Mouse (Mus musculus): ENCODE measurements around the gene Eif2b4. TPM values are rescaled to one million over a fixed set of nuclear protein-coding genes. Genes with fewer than 3 reads are reported as not detected.
A peak's percentile ranks its signal among the peaks of the same experiment; 100 is the strongest.

The Eif2b4 gene
- polyA plus RNA-seq (2016; fragmentation: Nextera tagmentation; extraction: Ambion mirVana) = 71.7 and 80.3 TPM in 2 replicates

- Histone ChIP-seq H3K4me2 (replicated peaks) (peak within 1 kb of the TSS; percentile 82), H3K36me3 (peaks cover 66% of the 10 kb centered on the region), H3K4me1 (peaks cover 20% of the 10 kb centered on the region), H3K9ac (peak within 1 kb of the TSS; percentile 92), H3K4me3 (peak within 1 kb of the TSS; percentile 83), H3K27ac (peak within 1 kb of the TSS; percentile 54; the same call in 1 of the 2 replicates), H3K27me3 (replicated peaks) (no peaks in the 10 kb centered on the region), H3K9me3 (no peaks in the 10 kb centered on the region)
- 0% methylated on average over 48 of the region's 48 CpGs for WGBS
- ATAC-seq (ENCODE audit: low FRiP score, low read depth) = peak; percentile 94
Measured at GRCm38 (mm10) chr5:31192939-31193630, at the start of gene Eif2b4, which contains the start of gene Snx17. Eif2b4 (minus strand) TSS chr5:31193430. Snx17 (plus strand) TSS chr5:31193227.

DNA sequence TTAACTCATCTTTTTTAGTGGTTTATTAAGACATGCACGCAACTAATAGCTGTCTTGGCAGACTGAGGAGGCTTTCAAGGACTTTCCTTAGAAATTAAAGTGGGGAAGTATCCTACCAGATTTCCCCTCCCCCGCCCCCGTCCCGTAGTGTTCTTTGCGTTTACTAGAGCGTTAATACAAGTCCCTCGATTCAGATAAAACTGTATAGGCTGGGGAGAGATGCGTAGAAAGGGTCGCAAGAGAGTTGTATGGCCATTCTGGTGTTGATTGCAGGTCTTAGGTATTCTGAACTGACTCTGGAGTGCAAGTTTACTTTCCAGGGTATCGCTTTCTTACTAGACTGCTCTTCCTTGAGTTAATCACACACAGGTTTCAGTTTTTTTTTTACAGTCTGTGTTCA, 49.0 kb upstream of the Eif2b4 start:
- Histone ChIP-seq H3K36me3 (peaks cover 36% of the 10 kb centered on the region), H3K27ac (no peak overlapping the region), H3K4me1 (peaks cover 10% of the 10 kb centered on the region), H3K9me3 (no peaks in the 10 kb centered on the region; the same call in 1 of the 2 replicates), H3K9ac (peak overlapping the region; percentile 97), H3K27me3 (replicated peaks) (no peaks in the 10 kb centered on the region), H3K4me2 (replicated peaks) (peak overlapping the region; percentile 68), H3K4me3 (peak overlapping the region; percentile 98)
- ATAC-seq (ENCODE audit: low FRiP score, low read depth) = no peak
- WGBS = 26% methylated on average over 10 of the region's 10 CpGs

- Histone ChIP-seq H3K9me3 (no peaks in the 10 kb centered on the region; the same call in 1 of the 2 replicates), H3K4me3 (peak overlapping the region; percentile 98), H3K27me3 (replicated peaks) (no peaks in the 10 kb centered on the region), H3K27ac (no peak overlapping the region), H3K4me2 (replicated peaks) (peak overlapping the region; percentile 68), H3K36me3 (peaks cover 30% of the 10 kb centered on the region), H3K4me1 (peaks cover 10% of the 10 kb centered on the region), H3K9ac (peak overlapping the region; percentile 97)
- peak; percentile 0; the same call in 1 of the 2 replicates for ATAC-seq (ENCODE audit: low FRiP score, low read depth)
- WGBS = 1% methylated on average over 13 of the region's 13 CpGs
Measured at GRCm38 (mm10) chr5:31241522-31242034, 48.3 kb upstream of the Eif2b4 start.

DNA sequence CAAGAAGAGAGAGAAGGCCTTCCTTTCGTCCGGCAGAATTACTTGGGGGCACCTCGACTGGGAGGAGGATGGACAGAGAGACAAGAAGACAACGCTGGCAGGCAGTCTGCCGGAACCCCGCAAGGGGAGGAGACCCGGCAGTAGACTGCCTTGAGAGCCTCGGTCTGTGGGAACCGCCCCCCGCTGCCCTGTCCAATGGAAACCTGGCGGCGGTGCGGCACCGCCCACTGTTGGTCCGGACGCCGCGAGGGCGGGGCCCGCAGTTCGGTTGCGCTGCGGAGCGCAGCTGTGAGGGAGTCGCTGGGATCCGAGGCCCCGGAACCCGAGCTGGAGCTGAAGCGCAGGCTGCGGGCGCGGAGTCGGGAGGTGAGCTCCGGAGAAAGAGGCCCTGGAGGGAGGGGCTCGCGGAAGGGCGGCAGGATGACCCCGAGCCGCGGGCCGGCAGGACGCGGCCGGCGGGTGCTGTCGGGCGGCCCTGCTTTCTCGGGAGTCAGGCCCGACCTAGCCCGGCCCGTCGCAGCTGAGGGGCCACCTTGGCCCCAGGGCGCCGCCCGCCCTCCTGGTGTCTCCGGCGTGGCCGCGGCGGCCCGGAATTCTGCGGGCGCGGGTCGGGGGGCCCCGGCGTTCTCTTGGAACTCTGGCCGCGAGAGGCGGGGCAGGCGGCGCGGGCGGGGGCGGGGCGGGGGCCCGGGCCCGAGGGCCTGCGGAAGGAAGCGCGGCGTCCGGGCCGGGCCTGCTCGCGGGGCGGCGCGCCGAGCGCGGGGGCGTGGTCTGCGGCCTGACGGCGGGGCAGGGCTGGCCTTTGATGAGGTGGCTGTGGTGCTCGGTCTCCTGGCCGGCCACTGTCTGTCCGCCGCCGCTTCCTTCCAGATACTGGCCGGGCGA, 47.6 kb upstream of the Eif2b4 start, which contains the start of the genes Nrbp1 and Gm9970:
TSS of gene Nrbp1 (plus strand) at position 228 of the 885 bp plus-strand sequence.
TSS of gene Gm9970 (minus strand) at position 596 of the 885 bp plus-strand sequence.
- Histone ChIP-seq H3K27me3 (replicated peaks) (no peaks in the 10 kb centered on the region), H3K4me3 (peak within 1 kb of the TSS; percentile 98), H3K4me2 (replicated peaks) (peak within 1 kb of the TSS; percentile 68), H3K27ac (peak within 1 kb of the TSS; percentile 96), H3K9me3 (peaks cover 3% of the 10 kb centered on the region), H3K9ac (peak within 1 kb of the TSS; percentile 97), H3K4me1 (peaks cover 10% of the 10 kb centered on the region), H3K36me3 (peaks cover 23% of the 10 kb centered on the region)
- under 1% methylated on average over 91 of the region's 103 CpGs for WGBS
- peak; percentile 99 for ATAC-seq (ENCODE audit: low FRiP score, low read depth)

DNA sequence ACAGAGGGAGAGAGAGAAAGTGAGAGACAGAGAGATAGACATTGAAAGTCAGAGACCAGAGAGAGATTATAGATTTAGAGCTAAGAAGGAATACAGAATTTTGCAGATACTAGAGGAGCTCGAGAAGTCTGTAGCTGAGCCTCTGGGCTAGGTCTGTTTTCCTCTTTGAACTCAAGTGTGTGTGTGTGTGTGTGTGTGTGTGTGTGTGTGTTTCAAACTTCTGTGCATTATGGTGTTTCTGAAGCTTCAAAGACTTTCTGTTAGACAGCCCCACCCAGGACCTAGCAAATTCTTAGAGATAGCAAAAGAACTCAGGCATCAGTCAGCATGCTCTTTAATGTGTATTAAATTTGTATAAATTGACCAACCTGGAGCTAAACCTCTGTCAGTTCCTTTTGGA, 33.4 kb upstream of the Eif2b4 start:
- Histone ChIP-seq H3K4me3 (no peak overlapping the region), H3K9me3 (no peaks in the 10 kb centered on the region), H3K4me2 (replicated peaks) (no peak overlapping the region), H3K36me3 (no peaks in the 10 kb centered on the region), H3K4me1 (no peaks in the 10 kb centered on the region), H3K27ac (no peak overlapping the region), H3K27me3 (replicated peaks) (no peaks in the 10 kb centered on the region), H3K9ac (no peak overlapping the region)
- no peak for ATAC-seq (ENCODE audit: low FRiP score, low read depth)
- 81% methylated on average over 1 of the region's 1 CpGs for WGBS

DNA sequence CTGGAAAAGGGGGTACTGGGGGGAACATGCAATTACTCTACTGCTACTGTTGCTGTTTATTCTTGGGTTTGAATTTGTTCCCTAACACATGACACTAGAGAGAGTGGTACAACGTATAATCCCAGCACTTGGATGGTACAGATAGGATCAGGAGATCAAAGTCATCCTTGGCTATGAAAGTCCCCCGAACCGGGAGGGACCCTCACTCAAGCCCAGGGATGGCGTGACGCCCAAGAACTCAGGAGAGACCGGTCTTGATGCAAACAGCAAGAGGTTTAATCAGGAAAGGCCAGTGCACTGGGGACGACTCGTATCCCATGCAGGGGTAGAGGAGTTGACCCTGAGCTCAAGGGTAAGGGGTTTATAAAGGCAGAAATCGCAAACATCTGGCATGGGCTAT, 29.5 kb upstream of the Eif2b4 start:
- H3K9ac ChIP-seq = no peak overlapping the region
- H3K4me3 ChIP-seq = no peak overlapping the region
- peaks cover 6% of the 10 kb centered on the region for H3K4me1 ChIP-seq
- no peaks in the 10 kb centered on the region for H3K27me3 ChIP-seq (replicated peaks)
- no peak for ATAC-seq (ENCODE audit: low FRiP score, low read depth)
- WGBS = 93% methylated on average over 9 of the region's 9 CpGs
- H3K36me3 ChIP-seq = no peaks in the 10 kb centered on the region
- H3K4me2 ChIP-seq (replicated peaks) = no peak overlapping the region
- no peaks in the 10 kb centered on the region for H3K9me3 ChIP-seq
- no peak overlapping the region for H3K27ac ChIP-seq

GRCm38 (mm10) chr5:31221304-31221945, 28.2 kb upstream of the Eif2b4 start:
- Histone ChIP-seq H3K27me3 (replicated peaks) (no peaks in the 10 kb centered on the region), H3K4me1 (peaks cover 6% of the 10 kb centered on the region), H3K4me2 (replicated peaks) (peak overlapping the region; percentile 84), H3K9me3 (no peaks in the 10 kb centered on the region), H3K9ac (peak overlapping the region; percentile 94), H3K27ac (peak overlapping the region; percentile 88), H3K4me3 (peak overlapping the region; percentile 96), H3K36me3 (no peaks in the 10 kb centered on the region)
- no peak for ATAC-seq (ENCODE audit: low FRiP score, low read depth)
- WGBS = 14% methylated on average over 11 of the region's 11 CpGs

- H3K27me3 ChIP-seq (replicated peaks) = no peaks in the 10 kb centered on the region
- H3K4me1 ChIP-seq = peaks cover 6% of the 10 kb centered on the region
- H3K4me3 ChIP-seq = peak within 1 kb of the TSS; percentile 96
- peak within 1 kb of the TSS; percentile 94 for H3K9ac ChIP-seq
- peak within 1 kb of the TSS; percentile 90 for H3K27ac ChIP-seq
- H3K36me3 ChIP-seq = no peaks in the 10 kb centered on the region
- ATAC-seq (ENCODE audit: low FRiP score, low read depth) = peak; percentile 95
- peak within 1 kb of the TSS; percentile 84 for H3K4me2 ChIP-seq (replicated peaks)
- no peaks in the 10 kb centered on the region for H3K9me3 ChIP-seq
- under 1% methylated on average over 70 of the region's 70 CpGs for WGBS
Measured at GRCm38 (mm10) chr5:31220448-31221303, 27.4 kb upstream of the Eif2b4 start, which contains the start of gene Ppm1g. Ppm1g (minus strand) TSS chr5:31220687.

- Histone ChIP-seq H3K4me2 (replicated peaks) (peak overlapping the region; percentile 84), H3K4me3 (peak overlapping the region; percentile 96), H3K4me1 (peaks cover 6% of the 10 kb centered on the region), H3K9me3 (no peaks in the 10 kb centered on the region), H3K27ac (peak overlapping the region; percentile 90), H3K36me3 (no peaks in the 10 kb centered on the region), H3K9ac (peak overlapping the region; percentile 94), H3K27me3 (replicated peaks) (no peaks in the 10 kb centered on the region)
- WGBS = 1% methylated on average over 40 of the region's 40 CpGs
- ATAC-seq (ENCODE audit: low FRiP score, low read depth) = peak; percentile 74
Measured at GRCm38 (mm10) chr5:31219911-31220447, 26.7 kb upstream of the Eif2b4 start.

DNA sequence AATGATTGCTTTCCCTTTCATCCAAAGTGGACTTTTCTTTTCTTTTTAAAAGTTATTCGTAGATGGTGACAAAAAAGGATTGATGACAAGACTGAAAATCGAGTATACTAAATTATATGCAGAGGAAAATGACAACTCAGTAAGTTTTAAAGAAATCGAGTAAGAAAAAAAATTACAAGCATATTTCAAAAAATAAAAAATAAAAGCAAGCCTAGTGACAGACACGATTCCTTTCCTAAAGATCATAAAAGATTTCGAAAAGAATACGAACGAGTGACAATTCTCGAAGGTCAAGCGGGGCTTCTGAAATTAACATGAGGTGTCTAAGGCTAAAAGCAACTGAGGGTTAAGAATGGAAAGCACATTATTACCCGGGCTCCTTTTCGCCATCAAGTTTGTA, 26.2 kb upstream of the Eif2b4 start:
- H3K9me3 ChIP-seq = no peaks in the 10 kb centered on the region
- peak overlapping the region; percentile 96 for H3K4me3 ChIP-seq
- peaks cover 6% of the 10 kb centered on the region for H3K4me1 ChIP-seq
- no peaks in the 10 kb centered on the region for H3K36me3 ChIP-seq
- no peaks in the 10 kb centered on the region for H3K27me3 ChIP-seq (replicated peaks)
- ATAC-seq (ENCODE audit: low FRiP score, low read depth) = no peak
- H3K9ac ChIP-seq = peak overlapping the region; percentile 94
- peak overlapping the region; percentile 84 for H3K4me2 ChIP-seq (replicated peaks)
- H3K27ac ChIP-seq = no peak overlapping the region
- 3% methylated on average over 11 of the region's 11 CpGs for WGBS

Measured in neural tube, embryonic 12.5 days (tissue).